Mouse (Mus musculus) limb, embryonic 10.5 days (tissue): ENCODE measurements around the gene Syf2. TPM values are rescaled to one million over a fixed set of nuclear protein-coding genes. Genes with fewer than 3 reads are reported as not detected.

Experiments
- DNase-seq: peaks from one replicate; pipeline ENCODE4 v3.0.0-alpha.2; 2017; ENCODE audit warnings: low spot score
- H3K27ac ChIP-seq: fragments of 300-500 bp; sonication (generic); 2 replicates; pipeline ENCODE4 v1.5.1; 2016; ENCODE audit warnings: mild to moderate bottlenecking
- H3K27me3 ChIP-seq: fragments of 300-500 bp; sonication (generic); 2 replicates; pipeline ENCODE4 v1.6.1; 2016; ENCODE audit warnings: low read depth, mild to moderate bottlenecking; ENCODE audit not compliant: poor library complexity, severe bottlenecking
- H3K36me3 ChIP-seq: fragments of 300-500 bp; sonication (generic); 2 replicates; pipeline ENCODE4 v1.6.1; 2016; ENCODE audit warnings: mild to moderate bottlenecking, moderate library complexity
- H3K4me1 ChIP-seq: fragments of 300-500 bp; sonication (generic); 2 replicates; pipeline ENCODE4 v1.6.1; 2016
- H3K4me3 ChIP-seq: fragments of 300-500 bp; sonication (generic); 2 replicates; pipeline ENCODE4 v1.5.1; 2016; ENCODE audit warnings: mild to moderate bottlenecking, moderate library complexity
- H3K9me3 ChIP-seq: fragments of 300-500 bp; sonication (generic); replicated peaks from 2 replicates; pipeline ENCODE4 v1.6.1; 2016; ENCODE audit warnings: mild to moderate bottlenecking
- WGBS: fragments of 180-500 bp; shearing (Covaris S2); methylation state at CpG from one replicate; pipeline ENCODE4 v1.1.7; 2016; 5-methylcytosine and 5-hydroxymethylcytosine counted together
- polyA plus RNA-seq: library from polyadenylated mRNA; unstranded; fragments of >200 nt; fragmentation: Nextera tagmentation; extraction: Ambion mirVana; gene quantifications from 2 replicates; pipeline ENCODE4 v1.2.1, GENCODE M21; 2016

Gene Syf2
- polyA plus RNA-seq, 1 experiment from 2014 or later = 67.9 TPM

DNA sequence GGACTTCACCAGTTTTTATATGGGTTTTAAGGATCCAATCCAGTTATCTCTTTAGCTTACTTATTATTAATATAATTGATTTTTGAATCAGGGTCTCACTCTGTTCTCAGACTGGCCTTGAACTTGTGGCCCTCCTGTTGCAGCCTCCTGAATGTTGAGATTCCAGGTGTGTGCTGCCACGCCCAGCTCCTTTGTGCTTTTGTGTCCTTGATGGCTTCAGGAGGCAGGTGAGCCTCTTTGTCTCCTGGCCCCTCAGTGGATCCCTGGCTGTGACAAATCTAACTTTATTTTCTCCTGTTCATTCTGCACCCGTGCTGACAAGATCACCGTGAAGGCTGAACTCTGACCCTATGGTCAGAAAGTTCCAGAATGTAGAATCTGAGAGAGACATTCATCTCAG is 56.3 kb downstream of the Syf2 start:
- Histone ChIP-seq H3K4me3 (no peak overlapping the region), H3K27ac (no peak overlapping the region), H3K36me3 (no peaks in the 10 kb centered on the region), H3K27me3 (0 out of 2 replicates have a peak, but pooled peaks cover under 1% of the 10 kb centered on the region), H3K9me3 (no peaks in the 10 kb centered on the region), H3K4me1 (0 out of 2 replicates have a peak, but pooled peaks cover 18% of the 10 kb centered on the region)
- 84% methylated on average over 3 of the region's 3 CpGs for WGBS
- no peak for DNase-seq

Other genes starting within 250 kb of the Syf2 start
- gene Man1c1, start 226.6 kb upstream of the Syf2 start, polyA plus RNA-seq = 1.6 and 2.0 TPM in 2 replicates
- gene Ldlrap1, start 162.9 kb upstream of the Syf2 start, polyA plus RNA-seq = 14.4 and 20.4 TPM in 2 replicates
- 38.1 and 48.2 TPM in 2 replicates for gene Maco1, start 77.6 kb upstream of the Syf2 start, polyA plus RNA-seq
- 9.7 and 9.8 TPM in 2 replicates for gene Rhd, start 66.4 kb upstream of the Syf2 start, polyA plus RNA-seq
- gene Tmem50a, start 15.9 kb upstream of the Syf2 start, polyA plus RNA-seq = 129 and 133 TPM in 2 replicates
- gene Rsrp1, start 7.3 kb upstream of the Syf2 start, polyA plus RNA-seq = 299 and 383 TPM in 2 replicates
- gene Runx3, start 189.8 kb downstream of the Syf2 start, polyA plus RNA-seq = 0.05 and 0.08 TPM in 2 replicates